Mouse (Mus musculus) kidney, postnatal 14 days (tissue): ENCODE results near the gene Spata7.
A peak's percentile ranks its signal among the peaks of the same experiment; 100 is the strongest.
"Not testable (repeated sequence)": the region's sequence is repeated elsewhere in the genome, so short reads cannot be mapped to it uniquely, and the experiment has no call there.

ENCODE experiments used
- DNase-seq: peaks from one replicate; pipeline ENCODE4 v3.0.0; 2022; ENCODE audit warnings: mixed read lengths

Spata7 gene

DNA sequence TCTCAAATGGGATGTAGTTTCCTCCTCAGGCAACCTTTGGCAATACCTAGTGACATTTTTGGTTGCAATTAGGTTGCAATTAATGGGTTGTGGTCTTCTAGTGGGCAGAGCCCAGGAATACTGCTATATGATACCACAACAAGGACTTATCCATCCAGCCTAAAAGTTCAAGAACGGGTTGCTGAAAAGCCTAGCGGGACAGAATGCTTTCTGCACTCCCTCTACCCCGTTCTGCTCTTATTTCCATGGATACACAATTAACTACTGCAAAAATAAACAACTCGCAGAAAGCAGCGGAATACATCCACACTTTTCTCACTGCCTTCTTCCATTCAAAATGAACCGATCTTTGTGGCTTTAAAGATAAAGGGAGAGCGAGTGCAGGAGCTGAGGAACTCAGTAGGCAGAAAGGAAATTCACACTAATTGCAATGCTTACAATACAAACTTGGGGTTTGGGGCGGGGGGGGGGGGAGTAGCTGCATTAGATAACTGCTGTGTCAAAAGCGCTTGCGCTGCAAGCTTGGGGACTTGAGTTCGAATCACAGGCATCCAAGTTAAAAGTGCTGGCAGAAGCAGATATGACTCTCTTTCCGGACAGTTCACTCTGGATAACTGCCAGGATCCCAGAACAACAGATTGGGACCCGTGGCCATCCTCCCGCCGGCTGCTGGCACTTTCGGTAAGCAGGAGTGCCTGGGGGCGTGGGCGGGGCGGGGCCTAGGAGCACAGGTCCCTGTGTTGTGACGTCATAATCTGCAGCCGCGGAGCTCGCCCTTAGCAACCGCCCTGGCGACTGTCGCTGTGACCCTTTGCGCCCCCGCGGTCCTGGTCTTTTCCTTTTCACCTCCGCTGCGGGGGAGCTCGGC, at the start of gene Spata7:
Gene Spata7, plus strand, starts transcription at position 766 of the 868 bp plus-strand sequence.
- DNase-seq = peak; percentile 90

GRCm38 (mm10) chr12:98585302-98585701, 42.7 kb upstream of the Spata7 start:
- DNase-seq = no peak

DNA sequence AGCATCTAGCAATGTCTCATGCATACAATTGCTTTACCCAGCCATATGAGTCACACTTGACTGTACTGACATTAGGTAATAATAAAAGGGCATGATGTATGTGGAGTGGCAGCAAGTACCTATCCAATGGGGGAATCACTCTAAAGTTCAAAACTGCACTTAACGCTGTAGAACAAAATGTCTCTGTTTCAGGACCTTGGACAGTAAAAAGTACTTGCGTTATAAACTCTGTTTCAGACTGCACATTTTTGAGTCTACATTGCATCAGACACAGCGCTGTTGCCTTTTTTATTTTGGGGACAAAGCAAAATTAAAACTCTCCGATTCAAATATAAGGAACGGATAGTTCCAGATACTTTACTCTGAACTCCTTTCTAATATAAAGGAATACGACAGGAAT, 39.4 kb upstream of the Spata7 start:
- DNase-seq = no peak

DNA sequence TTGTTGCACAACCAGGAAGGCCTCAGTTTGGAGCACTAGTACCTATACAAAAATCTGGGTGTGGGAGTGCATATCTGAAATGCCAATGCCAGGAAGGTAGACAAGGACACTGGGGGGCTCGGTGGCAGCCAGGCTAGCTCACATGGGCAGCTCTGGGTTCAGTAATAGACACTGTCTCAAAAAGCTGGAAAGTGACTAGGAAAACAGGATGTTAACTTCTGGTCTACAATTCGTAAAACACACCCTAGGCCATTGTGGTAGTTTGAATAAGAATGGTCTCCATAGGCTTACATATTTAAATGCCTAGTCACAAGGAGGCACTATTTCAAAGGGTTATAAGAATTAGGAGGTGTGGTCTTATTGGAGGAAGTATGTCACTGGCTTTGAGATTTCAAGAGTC, 36.9 kb upstream of the Spata7 start:
- no peak for DNase-seq

- DNase-seq = no peak
These were observed 27.1 kb upstream of the Spata7 start for GRCm38 (mm10) chr12:98600861-98601260.

GRCm38 (mm10) chr12:98602114-98602513, 25.8 kb upstream of the Spata7 start:
- DNase-seq = no peak

DNA sequence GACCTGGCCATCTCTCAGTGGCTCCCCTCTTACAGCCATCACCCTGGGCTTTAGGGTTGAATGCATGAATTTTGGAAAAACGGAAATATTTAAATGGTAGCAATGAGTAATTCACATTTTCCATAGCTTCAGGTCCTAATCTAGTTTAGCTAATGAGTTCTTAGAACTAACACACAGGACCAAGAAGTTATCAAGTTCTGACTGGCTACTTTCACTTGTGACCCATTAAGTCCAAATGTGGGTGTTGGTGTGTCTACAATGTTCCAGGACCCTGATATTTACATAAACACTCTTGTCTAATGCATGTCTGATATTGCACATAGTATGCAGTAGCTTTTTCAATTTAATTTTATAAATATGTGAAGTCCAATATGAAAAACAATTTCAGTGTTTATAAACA, 22.7 kb upstream of the Spata7 start:
- no peak for DNase-seq

DNA sequence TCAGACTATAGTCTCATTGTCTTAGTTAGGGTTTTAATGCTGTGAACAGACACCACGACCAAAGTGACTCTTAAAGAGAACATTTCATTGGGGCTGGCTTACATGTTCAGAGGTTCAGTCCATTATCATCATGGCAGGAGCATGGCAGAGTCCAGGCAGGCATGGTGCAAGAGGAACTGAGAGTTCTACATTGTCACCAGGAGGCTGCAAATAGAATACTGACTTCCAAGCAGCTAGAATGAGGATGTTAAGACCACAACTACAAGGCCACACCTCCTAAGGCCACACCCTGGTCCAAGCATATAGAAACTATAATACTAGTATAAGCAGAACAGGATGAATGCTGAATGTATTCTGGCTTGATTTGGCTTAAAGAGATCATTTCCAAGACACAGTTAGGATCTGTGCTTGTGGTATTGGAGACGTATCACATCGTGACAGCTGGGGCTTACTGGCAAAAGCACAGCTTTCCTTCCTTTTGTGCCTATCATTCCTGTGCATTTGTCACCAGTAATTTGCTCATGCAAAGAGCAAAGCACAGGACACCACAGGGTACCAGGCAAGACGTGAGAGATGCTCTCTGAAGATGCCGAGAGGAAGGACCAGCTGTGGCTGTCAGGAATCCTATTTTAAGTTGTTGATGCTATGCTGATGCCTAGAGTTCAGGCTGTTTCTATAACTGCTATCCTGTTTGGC, 21.2 kb upstream of the Spata7 start:
- DNase-seq = no peak

DNA sequence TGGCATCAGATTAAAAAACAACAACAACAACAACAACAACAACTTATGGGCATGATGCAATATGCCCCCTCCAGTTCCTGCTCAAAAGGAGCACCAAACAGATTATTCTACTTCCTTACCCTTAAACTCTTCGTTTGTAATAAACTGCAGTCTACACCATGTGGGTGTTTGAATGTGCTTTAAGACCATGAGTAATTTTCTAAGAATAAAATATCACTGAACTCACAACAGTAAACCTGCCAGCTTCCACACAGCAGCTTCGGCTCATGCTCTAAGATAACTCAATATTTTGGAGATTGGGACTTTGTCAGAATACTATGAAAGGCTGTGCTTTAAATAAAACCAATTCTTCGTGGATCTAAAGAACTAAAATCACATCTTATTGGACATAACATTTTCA, 17.6 kb upstream of the Spata7 start:
- no peak for DNase-seq

GRCm38 (mm10) chr12:98614910-98615508, 12.9 kb upstream of the Spata7 start:
- no peak for DNase-seq

DNA sequence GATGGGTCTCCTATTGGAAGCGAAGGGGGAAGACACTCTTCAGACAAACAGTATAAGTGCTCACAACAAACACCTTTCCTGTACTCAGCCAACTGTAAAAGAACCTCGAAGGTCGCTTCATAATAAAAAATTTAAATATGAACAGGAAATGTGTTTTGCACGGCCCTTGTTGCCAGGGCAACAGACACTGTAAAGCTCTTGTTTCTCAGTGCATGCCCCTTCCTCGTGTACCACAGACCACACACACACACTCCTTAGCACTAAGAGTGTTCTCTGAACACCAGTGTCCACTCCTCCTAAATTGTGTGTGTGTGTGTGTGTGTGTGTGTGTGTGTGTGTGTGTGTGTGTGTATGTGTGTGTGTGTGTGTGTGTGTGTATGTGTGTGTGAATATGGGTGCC, 12.2 kb upstream of the Spata7 start:
- no peak for DNase-seq

DNA sequence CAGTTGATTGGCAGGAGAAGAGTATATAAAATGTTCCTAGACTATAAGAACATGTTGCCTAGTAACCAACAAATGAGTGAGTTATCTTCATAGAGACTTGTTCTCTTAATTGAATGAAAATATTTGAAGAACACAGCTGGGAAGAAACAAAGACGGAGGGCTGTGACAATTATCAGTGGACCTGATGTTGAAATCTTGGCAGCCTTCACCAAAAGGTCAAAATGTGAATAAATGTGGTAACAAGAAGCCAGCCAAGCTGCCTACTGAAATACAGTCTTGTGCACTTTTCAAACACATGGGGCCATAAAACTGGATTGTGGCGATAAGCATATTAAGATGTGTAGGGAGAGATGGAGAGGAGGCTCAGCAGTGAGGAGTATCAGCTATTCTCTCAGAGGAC, 8.5 kb upstream of the Spata7 start:
- DNase-seq = peak; percentile 3

DNA sequence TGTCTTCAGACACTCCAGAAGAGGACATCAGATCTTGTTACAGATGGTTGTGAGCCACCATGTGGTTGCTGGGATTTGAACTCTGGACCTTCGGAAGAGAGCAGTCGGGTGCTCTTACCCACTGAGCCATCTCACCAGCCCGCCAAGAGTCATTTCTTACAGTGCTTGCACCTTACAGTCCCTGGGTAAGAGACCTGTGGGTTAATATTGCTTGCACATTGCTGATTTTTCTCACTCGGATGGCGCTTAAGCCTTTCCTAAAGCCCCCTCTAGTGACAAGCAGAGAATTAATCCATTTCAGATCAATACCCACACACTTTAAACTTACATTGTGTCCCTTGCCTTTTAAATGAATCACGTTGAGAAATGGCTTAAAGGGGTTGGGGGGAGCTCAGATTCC, 7.0 kb upstream of the Spata7 start:
- DNase-seq = not testable (repeated sequence)

GRCm38 (mm10) chr12:98623266-98623665, 4.7 kb upstream of the Spata7 start:
- DNase-seq = not testable (repeated sequence)

GRCm38 (mm10) chr12:98628260-98628970, 458 bp downstream of the Spata7 start:
- DNase-seq = peak; percentile 2

DNA sequence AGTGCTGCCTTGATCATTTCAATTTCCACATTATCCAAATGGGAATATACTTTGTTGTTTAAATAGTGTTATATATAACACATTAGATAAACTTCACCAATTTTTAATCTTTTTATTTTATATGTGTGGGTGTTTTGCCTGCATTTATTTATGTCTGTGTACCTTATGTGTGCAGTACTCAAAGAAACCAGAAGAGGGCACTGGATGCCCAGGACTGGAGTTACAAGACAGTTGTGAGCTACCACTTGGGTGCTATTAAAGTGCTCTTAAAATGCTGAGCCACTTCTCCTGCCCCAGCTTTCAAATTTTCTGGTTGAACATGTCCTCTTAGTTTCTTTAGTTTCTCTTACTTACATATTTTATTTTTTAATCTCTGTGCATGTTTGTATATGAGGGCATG, 16.9 kb downstream of the Spata7 start:
- DNase-seq = no peak

- no peak for DNase-seq
These were observed 28.9 kb downstream of the Spata7 start for GRCm38 (mm10) chr12:98656873-98657272.

DNA sequence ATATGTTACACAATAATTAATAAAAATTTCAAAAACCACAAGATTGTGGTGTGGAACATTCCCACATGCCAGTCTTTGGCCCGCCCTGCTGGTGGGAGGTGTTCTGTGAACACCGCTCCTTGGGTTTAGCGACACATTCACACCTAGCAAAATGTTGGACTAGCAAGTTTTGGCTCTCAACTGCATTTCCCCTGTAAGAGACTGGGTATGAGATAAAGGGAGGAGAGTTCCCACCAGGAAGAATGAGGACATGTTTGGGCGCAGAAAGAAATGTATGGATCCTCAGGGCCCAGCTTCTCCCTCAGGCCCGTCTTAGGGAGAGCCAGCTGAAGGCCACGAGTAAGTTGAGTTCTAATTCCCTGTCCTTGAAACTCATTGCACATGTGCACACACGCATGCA, 34.7 kb downstream of the Spata7 start:
- no peak for DNase-seq

DNA sequence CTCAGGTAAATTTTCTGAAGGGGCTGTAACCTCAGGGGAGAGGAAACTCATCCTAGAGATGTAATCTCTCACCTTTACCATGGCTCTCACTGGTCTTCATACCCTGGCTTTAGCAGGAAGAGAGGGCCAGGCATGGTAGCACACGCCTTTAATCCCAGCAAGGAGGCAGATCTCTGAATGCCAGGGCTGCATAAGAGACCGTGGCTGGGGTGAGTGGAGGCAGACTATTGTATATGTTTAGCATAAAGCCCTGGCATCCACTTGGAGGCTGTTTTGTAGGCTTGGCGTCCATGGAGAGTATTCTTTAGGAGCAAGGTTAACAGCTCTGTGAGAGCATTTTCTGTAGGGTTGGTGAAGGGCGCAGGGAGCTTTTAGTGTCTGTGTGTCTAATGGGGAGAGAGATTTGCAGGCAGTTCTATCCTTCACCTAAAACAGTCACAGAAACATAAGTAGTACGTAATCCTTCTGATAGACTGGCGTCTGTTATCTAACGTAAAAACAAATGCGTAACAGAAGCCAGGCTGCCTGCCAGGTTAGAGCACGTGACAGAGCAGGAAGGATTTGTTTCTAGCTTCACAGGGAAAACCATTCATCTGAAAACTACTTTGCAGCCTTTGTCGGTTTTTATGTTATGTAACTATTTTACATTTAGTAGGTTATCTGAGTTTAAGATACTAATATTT, 40.3 kb downstream of the Spata7 start:
- DNase-seq = peak; percentile 78

DNA sequence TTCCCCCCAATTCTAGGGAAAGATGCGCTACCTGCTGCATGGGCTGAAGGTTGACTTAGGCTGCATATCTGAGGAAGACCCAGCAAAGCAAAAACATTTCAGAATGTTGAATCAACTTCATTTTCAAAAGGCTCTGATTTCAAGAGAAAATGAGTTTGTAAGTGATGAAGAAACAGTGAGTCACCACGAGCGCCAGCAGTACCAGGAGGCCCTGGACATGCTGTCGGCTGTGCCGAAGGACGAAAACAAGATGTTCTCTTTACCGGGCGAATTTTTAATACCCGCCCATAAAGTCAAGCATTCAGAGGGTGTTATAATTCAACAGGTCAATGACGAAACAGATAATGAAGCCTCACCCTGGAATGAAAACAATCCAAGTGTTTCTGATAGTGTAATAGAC, 41.1 kb downstream of the Spata7 start:
- DNase-seq = no peak

DNA sequence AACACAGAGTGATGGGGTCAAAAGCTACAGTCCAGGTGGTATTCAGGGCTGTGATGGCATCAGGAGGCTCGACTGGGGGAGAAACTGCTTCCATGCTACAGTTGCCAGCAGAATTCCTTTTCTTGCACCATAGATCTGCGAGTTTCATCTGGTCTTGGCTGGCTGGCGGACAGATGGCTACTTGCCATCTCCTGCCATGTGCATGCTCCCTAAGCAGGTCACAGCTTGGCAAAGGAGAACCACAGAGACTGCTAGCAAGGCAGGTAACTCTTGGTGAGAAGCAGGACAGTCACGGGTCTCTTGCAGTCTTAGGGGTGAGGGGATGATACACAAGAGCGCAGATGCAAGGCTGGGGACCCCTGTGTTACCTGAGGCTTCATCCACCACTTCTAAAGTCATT, 41.9 kb downstream of the Spata7 start:
- DNase-seq = peak; percentile 67

GRCm38 (mm10) chr12:98670429-98670828, 42.5 kb downstream of the Spata7 start:
- no peak for DNase-seq

- DNase-seq = no peak
These were observed 45.9 kb downstream of the Spata7 start for GRCm38 (mm10) chr12:98673879-98674278.
